In genomic region chr3:55080055-55080454, GRCm38 (mm10) we compare ENCODE assay signal across 8 mouse cellular contexts. TPM values are rescaled to one million over a fixed set of nuclear protein-coding genes. Genes with fewer than 3 reads are reported as not detected.
DNase-seq lines count a peak whose midpoint lies in the region; ATAC-seq and TF ChIP-seq lines count a peak whose summit lies in the region.

No protein-coding gene starts in this region.

- no peak overlapping the region for H3K4me3 ChIP-seq in C2C12 (ENCODE audit: insufficient read depth, poor library complexity, severe bottlenecking)
- H3K4me3 ChIP-seq in kidney, embryonic 16.5 days (ENCODE audit: low read length) = no peak overlapping the region
- H3K4me3 ChIP-seq in limb, embryonic 14.5 days (replicated peaks; ENCODE audit: low read length) = no peak overlapping the region
- no peak overlapping the region for H3K4me3 ChIP-seq in myocyte
- no peak overlapping the region for H3K4me3 ChIP-seq in stomach, embryonic 16.5 days (replicated peaks; ENCODE audit: low read length)

- H3ac ChIP-seq in C2C12 (ENCODE audit: control insufficient read depth, insufficient read length, low read depth) (no peak overlapping the region), myocyte (ENCODE audit: control insufficient read depth, insufficient read length) (no peak overlapping the region)

- H3K79me2 ChIP-seq in C2C12 (ENCODE audit: control insufficient read depth, insufficient read depth) (no peaks in the 10 kb centered on the region), myocyte (ENCODE audit: control insufficient read depth, insufficient read depth) (no peaks in the 10 kb centered on the region)

- no peaks in the 10 kb centered on the region for H3K4me1 ChIP-seq in kidney, embryonic 16.5 days (ENCODE audit: insufficient read depth, low read length)
- no peaks in the 10 kb centered on the region for H3K4me1 ChIP-seq in limb, embryonic 14.5 days (ENCODE audit: control insufficient read depth, insufficient read depth, low read length)
- no peaks in the 10 kb centered on the region for H3K4me1 ChIP-seq in stomach, embryonic 16.5 days (ENCODE audit: control insufficient read depth, insufficient read depth, low read length)

- no peaks in the 10 kb centered on the region for H3K9me3 ChIP-seq in kidney, embryonic 16.5 days (ENCODE audit: low read length)
- no peaks in the 10 kb centered on the region for H3K9me3 ChIP-seq in limb, embryonic 14.5 days (ENCODE audit: control insufficient read depth, low read length)
- no peaks in the 10 kb centered on the region for H3K9me3 ChIP-seq in stomach, embryonic 16.5 days (replicated peaks; ENCODE audit: control insufficient read depth, low read length)

- no peak overlapping the region for H3K27ac ChIP-seq in kidney, embryonic 16.5 days (ENCODE audit: low read length)
- H3K27ac ChIP-seq in limb, embryonic 14.5 days (replicated peaks; ENCODE audit: low read depth, low read length) = no peak overlapping the region
- no peak overlapping the region for H3K27ac ChIP-seq in stomach, embryonic 16.5 days (ENCODE audit: low read length)

- no peaks in the 10 kb centered on the region for H3K79me3 ChIP-seq in C2C12 (ENCODE audit: low read depth)

- H3K27me3 ChIP-seq in C2C12 (ENCODE audit: control insufficient read depth, insufficient read depth, insufficient read length) (no peaks in the 10 kb centered on the region), myocyte (ENCODE audit: control insufficient read depth, insufficient read depth, insufficient read length) (no peaks in the 10 kb centered on the region)
- no peaks in the 10 kb centered on the region for H3K27me3 ChIP-seq in kidney, embryonic 16.5 days (ENCODE audit: insufficient read depth, low read length)
- H3K27me3 ChIP-seq in limb, embryonic 14.5 days (ENCODE audit: control insufficient read depth, insufficient read depth, low read length) = no peaks in the 10 kb centered on the region
- 0 out of 2 replicates have a peak, but pooled peaks cover 4% of the 10 kb centered on the region for H3K27me3 ChIP-seq in stomach, embryonic 16.5 days (ENCODE audit: control insufficient read depth, insufficient read depth, low read length)

- 12% methylated on average over 6 of the region's 6 CpGs for WGBS in kidney, embryonic 16.5 days
- 15% methylated on average over 6 of the region's 6 CpGs for WGBS in limb, embryonic 14.5 days
- 16% methylated on average over 6 of the region's 6 CpGs for WGBS in stomach, embryonic 16.5 days

- no peak overlapping the region for H3K4me2 ChIP-seq in kidney, embryonic 16.5 days (replicated peaks; ENCODE audit: low read depth, low read length)
- no peak overlapping the region for H3K4me2 ChIP-seq in limb, embryonic 14.5 days (replicated peaks; ENCODE audit: low read depth, low read length, severe bottlenecking)
- peak overlapping the region; percentile 28 for H3K4me2 ChIP-seq in myocyte (ENCODE audit: low read depth)
- H3K4me2 ChIP-seq in stomach, embryonic 16.5 days (ENCODE audit: low read depth, low read length) = no peak overlapping the region

- ATAC-seq in kidney, embryonic 16.5 days (ENCODE audit: low FRiP score, low TSS enrichment) = peak; percentile 92
- ATAC-seq in limb, embryonic 14.5 days (ENCODE audit: low FRiP score, low read depth) = peak; percentile 78
- peak; percentile 78; the same call in 1 of the 2 replicates for ATAC-seq in stomach, embryonic 16.5 days (ENCODE audit: insufficient read depth, low FRiP score)

- no peak for TF ChIP-seq POLR2A in limb, embryonic 14.5 days (IDR thresholded peaks at IDR 0.05; ENCODE audit: borderline replicate concordance, extremely low read depth, insufficient read depth, insufficient read length)
- no peak for TF ChIP-seq POLR2A in myocyte (IDR thresholded peaks at IDR 0.05; ENCODE audit: insufficient read length, low read depth)

- TF ChIP-seq CTCF in C2C12 (IDR thresholded peaks at IDR 0.05; ENCODE audit: control insufficient read depth, insufficient read depth, insufficient read length) = peak; percentile 79

- H3K36me3 ChIP-seq in C2C12 (ENCODE audit: control insufficient read depth, insufficient read depth) = no peaks in the 10 kb centered on the region
- no peaks in the 10 kb centered on the region for H3K36me3 ChIP-seq in kidney, embryonic 16.5 days (ENCODE audit: insufficient read depth, low read length)
- no peaks in the 10 kb centered on the region for H3K36me3 ChIP-seq in limb, embryonic 14.5 days (ENCODE audit: control insufficient read depth, insufficient read depth, low read length)
- H3K36me3 ChIP-seq in myocyte (ENCODE audit: control insufficient read depth, insufficient read depth) = no peaks in the 10 kb centered on the region
- H3K36me3 ChIP-seq in stomach, embryonic 16.5 days (ENCODE audit: control insufficient read depth, insufficient read depth, low read length) = no peaks in the 10 kb centered on the region

- no peak overlapping the region for H3K9ac ChIP-seq in kidney, embryonic 16.5 days (replicated peaks; ENCODE audit: low read length)
- H3K9ac ChIP-seq in limb, embryonic 14.5 days (ENCODE audit: low read depth, low read length, severe bottlenecking) = no peak overlapping the region
- H3K9ac ChIP-seq in stomach, embryonic 16.5 days (ENCODE audit: low read length) = no peak overlapping the region

- peak; percentile 56 for DNase-seq in adrenal gland, adult 8-10 months
- peak; percentile 62 for DNase-seq in embryo, embryonic 11.5 days (ENCODE audit: low read depth, low spot score)
- DNase-seq in heart, adult 8-10 months (ENCODE audit: low spot score) = peak; percentile 76
- peak; percentile 77 for DNase-seq in limb, embryonic 14.5 days (ENCODE audit: low spot score)

TF ChIP-seq in C2C12, 6 proteins besides CTCF, POLR2A, EP300 and RAD21:
- TF ChIP-seq USF1 (IDR thresholded peaks at IDR 0.05; ENCODE audit: low read depth) (no peak), CEBPB (IDR thresholded peaks at IDR 0.05; ENCODE audit: low read depth) (no peak), MYOG (IDR thresholded peaks at IDR 0.05; ENCODE audit: control insufficient read depth, extremely low read depth, insufficient read length) (no peak), FOSL1 (IDR thresholded peaks at IDR 0.05; ENCODE audit: insufficient read depth, low read length, poor library complexity, severe bottlenecking) (no peak), MYOD1 (IDR thresholded peaks at IDR 0.05; ENCODE audit: control insufficient read depth, insufficient read length, low read depth) (no peak), MAX (IDR thresholded peaks at IDR 0.05) (peak; percentile 11)
TF ChIP-seq in C2C12: peak in this region for 1.

TF ChIP-seq in myocyte, 11 proteins besides CTCF, POLR2A, EP300 and RAD21:
- no peak for TF ChIP-seq MYOD1 (IDR thresholded peaks at IDR 0.05; ENCODE audit: control insufficient read depth in 1 of 3, insufficient read length in 2 of 3, low read depth in 2 of 3)
- no peak for TF ChIP-seq E2F4 (IDR thresholded peaks at IDR 0.05; ENCODE audit: insufficient read depth)
- no peak for TF ChIP-seq MYOG (IDR thresholded peaks at IDR 0.05; ENCODE audit: control insufficient read depth in 1 of 3, insufficient read depth in 1 of 3, insufficient read length in 2 of 3, low read depth in 2 of 3)
- TF ChIP-seq TCF3 (IDR thresholded peaks at IDR 0.05; ENCODE audit: insufficient read length, low read depth) = no peak
- no peak for TF ChIP-seq MAX (IDR thresholded peaks at IDR 0.05; ENCODE audit: low read depth)
- TF ChIP-seq SRF (IDR thresholded peaks at IDR 0.05; ENCODE audit: control insufficient read depth, insufficient read length, low read depth) = no peak
- no peak for TF ChIP-seq POLR2AphosphoS2 (IDR thresholded peaks at IDR 0.05; ENCODE audit: insufficient read length, low read depth)
- TF ChIP-seq CEBPB (IDR thresholded peaks at IDR 0.05; ENCODE audit: insufficient read depth, poor library complexity, severe bottlenecking) = no peak

RNA-seq across cellular contexts. Expression of gene Ccna1, which starts 24.8 kb away (rescaled TPM):
- polyA plus RNA-seq in C2C12 (2012; fragmentation: generic; extraction: Trizol) (not detected), myocyte (2012; fragmentation: generic; extraction: Trizol) (not detected)
- total RNA-seq in adrenal gland, adult 8-10 months (2022) = not detected
- total RNA-seq in heart, adult 8-10 months (2022) = not detected
- 1.1 and 3.1 TPM in 2 replicates for polyA plus RNA-seq in kidney, embryonic 16.5 days (2015; fragmentation: Nextera tagmentation; extraction: Ambion mirVana)
- 2.4 and 2.6 TPM in 2 replicates for polyA plus RNA-seq in limb, embryonic 14.5 days (2012; rRNA removed)
- 1.7 and 2.5 TPM in 2 replicates for polyA plus RNA-seq in limb, embryonic 14.5 days (2014; fragmentation: Nextera tagmentation; extraction: Ambion mirVana)
- polyA plus RNA-seq in stomach, embryonic 16.5 days (2015; fragmentation: Nextera tagmentation; extraction: Ambion mirVana) = 1.6 and 1.8 TPM in 2 replicates

RNA-seq across cellular contexts. Expression of gene Spg20, which starts 31.9 kb away (rescaled TPM):
- polyA plus RNA-seq in C2C12 (2012; fragmentation: generic; extraction: Trizol) = 24.0 TPM
- total RNA-seq in adrenal gland, adult 8-10 months (2022) = 10 to 100 TPM; 52.4 to 63.4 (median 57.1) TPM
- 10 to 100 TPM; 36.9 to 46.0 (median 43.0) TPM for total RNA-seq in heart, adult 8-10 months (2022)
- polyA plus RNA-seq in kidney, embryonic 16.5 days (2015; fragmentation: Nextera tagmentation; extraction: Ambion mirVana) = 44.3 and 45.7 TPM in 2 replicates
- polyA plus RNA-seq in limb, embryonic 14.5 days (2012; rRNA removed) = 52.3 and 53.2 TPM in 2 replicates
- polyA plus RNA-seq in limb, embryonic 14.5 days (2014; fragmentation: Nextera tagmentation; extraction: Ambion mirVana) = 80.0 and 81.1 TPM in 2 replicates
- 49.3 TPM for polyA plus RNA-seq in myocyte (2012; fragmentation: generic; extraction: Trizol)
- 36.0 and 40.1 TPM in 2 replicates for polyA plus RNA-seq in stomach, embryonic 16.5 days (2015; fragmentation: Nextera tagmentation; extraction: Ambion mirVana)

RNA-seq across cellular contexts. Expression of gene Ccdc169, which starts 57.1 kb away (rescaled TPM):
- polyA plus RNA-seq in C2C12 (2012; fragmentation: generic; extraction: Trizol) (0.05 TPM), myocyte (2012; fragmentation: generic; extraction: Trizol) (0.12 TPM)
- not detected for total RNA-seq in adrenal gland, adult 8-10 months (2022)
- under 1 TPM in 2 of 4 experiments, not detected in 2; 0.08 to 0.09 TPM for total RNA-seq in heart, adult 8-10 months (2022)
- not detected in 2 replicates for polyA plus RNA-seq in kidney, embryonic 16.5 days (2015; fragmentation: Nextera tagmentation; extraction: Ambion mirVana)
- 0.10 and 0.11 TPM in 2 replicates for polyA plus RNA-seq in limb, embryonic 14.5 days (2012; rRNA removed)
- polyA plus RNA-seq in limb, embryonic 14.5 days (2014; fragmentation: Nextera tagmentation; extraction: Ambion mirVana) = 0.07 and 0.25 TPM in 2 replicates
- not detected in 2 replicates for polyA plus RNA-seq in stomach, embryonic 16.5 days (2015; fragmentation: Nextera tagmentation; extraction: Ambion mirVana)
